Mouse (Mus musculus) heart, embryonic 15.5 days (tissue): Measurements from ENCODE around the gene Trem3. TPM values are rescaled to one million over a fixed set of nuclear protein-coding genes. Genes with fewer than 3 reads are reported as not detected.

Experiments
- ATAC-seq: fragments of 200-750 bp; cut with Nextera tagmentation; replicated peaks from 2 replicates; pipeline ENCODE4 v1.8.0; 2017; ENCODE audit warnings: low read depth, moderate TSS enrichment; ENCODE audit not compliant: insufficient number of reproducible peaks, insufficient read depth, low FRiP score
- H3K27ac ChIP-seq: fragments of 300-500 bp; sonication (generic); 2 replicates; pipeline ENCODE4 v1.5.1; 2015; ENCODE audit warnings: mild to moderate bottlenecking, inconsistent platforms
- H3K27me3 ChIP-seq: fragments of 300-500 bp; sonication (generic); 2 replicates; pipeline ENCODE4 v1.6.1; 2015; ENCODE audit warnings: inconsistent platforms
- H3K36me3 ChIP-seq: fragments of 300-500 bp; sonication (generic); 2 replicates; pipeline ENCODE4 v1.6.1; 2015; ENCODE audit warnings: mild to moderate bottlenecking, inconsistent platforms
- H3K4me1 ChIP-seq: fragments of 300-500 bp; sonication (generic); replicated peaks from 2 replicates; pipeline ENCODE4 v1.6.1; 2015; ENCODE audit warnings: inconsistent platforms
- H3K4me2 ChIP-seq: fragments of 300-500 bp; sonication (generic); 2 replicates; pipeline ENCODE4 v1.6.1; 2015; ENCODE audit warnings: inconsistent platforms, mild to moderate bottlenecking, moderate library complexity
- H3K4me3 ChIP-seq: fragments of 300-500 bp; sonication (generic); 2 replicates; pipeline ENCODE4 v1.5.1; 2015; ENCODE audit warnings: mild to moderate bottlenecking, inconsistent platforms
- H3K9ac ChIP-seq: fragments of 300-500 bp; sonication (generic); 2 replicates; pipeline ENCODE4 v1.6.1; 2015; ENCODE audit warnings: mild to moderate bottlenecking, inconsistent platforms
- H3K9me3 ChIP-seq: fragments of 300-500 bp; sonication (generic); replicated peaks from 2 replicates; pipeline ENCODE4 v1.6.1; 2016; ENCODE audit warnings: inconsistent platforms
- WGBS: fragments of 180-500 bp; shearing (Covaris S2); methylation state at CpG from one replicate; pipeline ENCODE4 v1.1.7; 2015; ENCODE audit warnings: mixed read lengths; 5-methylcytosine and 5-hydroxymethylcytosine counted together
- polyA plus RNA-seq: library from polyadenylated mRNA; unstranded; fragments of >200 nt; fragmentation: Nextera tagmentation; extraction: Ambion mirVana; gene quantifications from 2 replicates; pipeline ENCODE4 v1.2.1, GENCODE M21; 2015

Gene Trem3
- polyA plus RNA-seq, 1 experiment from 2014 or later: 0.13 TPM

GRCm38 (mm10) chr17:48249501-48249900 lies 1.9 kb downstream of the Trem3 start:
- no peak overlapping the region for H3K4me3 ChIP-seq
- no peak for ATAC-seq
- H3K36me3 ChIP-seq: no peaks in the 10 kb centered on the region
- no peaks in the 10 kb centered on the region for H3K27me3 ChIP-seq
- no peaks in the 10 kb centered on the region for H3K4me1 ChIP-seq
- 69% methylated on average over 11 of the region's 11 CpGs for WGBS
- no peak overlapping the region for H3K9ac ChIP-seq
- H3K4me2 ChIP-seq: no peak overlapping the region
- no peaks in the 10 kb centered on the region for H3K9me3 ChIP-seq
- no peak overlapping the region for H3K27ac ChIP-seq

DNA sequence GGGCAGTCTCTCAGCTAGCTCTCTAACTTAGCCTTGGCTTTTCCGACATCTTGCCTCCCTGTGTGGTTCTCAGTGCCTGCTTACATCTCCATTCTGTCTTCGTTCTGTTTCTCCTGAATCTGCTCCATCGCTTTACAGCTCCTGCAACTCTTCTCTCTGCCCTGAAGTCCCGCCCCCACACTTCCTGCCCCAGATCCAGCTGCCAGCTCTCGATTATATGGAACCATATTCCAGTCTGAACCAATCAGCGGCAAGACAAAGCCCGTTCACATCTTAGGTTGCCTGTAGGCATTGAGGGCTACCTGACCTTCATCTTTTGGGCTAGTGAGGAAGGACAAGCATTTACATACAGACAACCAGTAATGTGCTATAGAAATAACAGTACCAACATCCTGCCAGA lies 3.1 kb downstream of the Trem3 start:
- Histone ChIP-seq H3K36me3 (no peaks in the 10 kb centered on the region), H3K9ac (no peak overlapping the region), H3K27ac (no peak overlapping the region), H3K4me1 (no peaks in the 10 kb centered on the region), H3K9me3 (no peaks in the 10 kb centered on the region), H3K27me3 (no peaks in the 10 kb centered on the region), H3K4me3 (no peak overlapping the region), H3K4me2 (no peak overlapping the region)
- WGBS: 83% methylated on average over 7 of the region's 7 CpGs
- no peak for ATAC-seq

DNA sequence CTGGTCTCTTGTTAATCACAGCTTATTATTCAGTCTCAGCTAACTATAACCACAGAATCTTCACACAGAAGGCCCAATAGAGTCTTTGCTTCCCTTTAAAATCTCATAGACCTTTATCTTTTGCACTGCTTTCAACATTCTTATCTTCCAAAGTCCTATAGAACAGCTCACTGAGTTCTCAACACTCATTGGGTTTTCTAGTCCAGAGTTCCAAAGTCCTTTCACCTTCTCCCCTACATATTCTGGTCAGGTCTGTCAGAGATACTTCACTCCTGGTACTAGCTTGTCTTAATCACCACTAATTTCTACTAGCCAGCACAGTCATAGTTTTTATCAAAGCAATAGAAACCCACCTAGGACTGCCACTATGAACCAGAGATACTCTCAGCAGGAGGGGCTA lies 9.0 kb downstream of the Trem3 start:
- Histone ChIP-seq H3K36me3 (no peaks in the 10 kb centered on the region), H3K9ac (no peak overlapping the region), H3K9me3 (peaks cover 10% of the 10 kb centered on the region; the same call in 1 of the 2 replicates), H3K4me3 (no peak overlapping the region), H3K27ac (no peak overlapping the region), H3K27me3 (no peaks in the 10 kb centered on the region), H3K4me2 (no peak overlapping the region), H3K4me1 (no peaks in the 10 kb centered on the region)
- no peak for ATAC-seq

- no peak for ATAC-seq
- no peaks in the 10 kb centered on the region for H3K4me1 ChIP-seq
Measured at GRCm38 (mm10) chr17:48261868-48262267, 14.3 kb downstream of the Trem3 start.

GRCm38 (mm10) chr17:48263741-48264362 lies 16.3 kb downstream of the Trem3 start, which contains the start of gene Treml4:
Treml4 (plus strand) TSS chr17:48264295.
- Histone ChIP-seq H3K36me3 (no peaks in the 10 kb centered on the region), H3K4me1 (no peaks in the 10 kb centered on the region), H3K9me3 (peaks cover 10% of the 10 kb centered on the region; the same call in 1 of the 2 replicates), H3K27ac (no peak within 1 kb of the TSS), H3K4me3 (no peak within 1 kb of the TSS), H3K27me3 (no peaks in the 10 kb centered on the region), H3K4me2 (no peak within 1 kb of the TSS), H3K9ac (no peak within 1 kb of the TSS)
- no peak for ATAC-seq
- 84% methylated on average over 3 of the region's 3 CpGs for WGBS

More at GRCm38 (mm10) chr17:48261868-48262267, 14.3 kb downstream of the Trem3 start:
- no peaks in the 10 kb centered on the region for H3K27me3 ChIP-seq
- no peak overlapping the region for H3K4me3 ChIP-seq
- peaks cover 10% of the 10 kb centered on the region; the same call in 1 of the 2 replicates for H3K9me3 ChIP-seq
- 59% methylated on average over 2 of the region's 2 CpGs for WGBS
- H3K36me3 ChIP-seq: no peaks in the 10 kb centered on the region
- no peak overlapping the region for H3K4me2 ChIP-seq
- no peak overlapping the region for H3K9ac ChIP-seq
- no peak overlapping the region for H3K27ac ChIP-seq

- Histone ChIP-seq H3K4me1 (no peaks in the 10 kb centered on the region), H3K27ac (no peak overlapping the region), H3K4me2 (no peak overlapping the region), H3K4me3 (no peak overlapping the region), H3K36me3 (no peaks in the 10 kb centered on the region), H3K9me3 (peaks cover 2% of the 10 kb centered on the region; the same call in 1 of the 2 replicates), H3K9ac (no peak overlapping the region), H3K27me3 (no peaks in the 10 kb centered on the region)
- 81% methylated on average over 7 of the region's 7 CpGs for WGBS
- no peak; the same call in 1 of the 2 replicates for ATAC-seq
Measured at GRCm38 (mm10) chr17:48264662-48265061, 17.1 kb downstream of the Trem3 start.

DNA sequence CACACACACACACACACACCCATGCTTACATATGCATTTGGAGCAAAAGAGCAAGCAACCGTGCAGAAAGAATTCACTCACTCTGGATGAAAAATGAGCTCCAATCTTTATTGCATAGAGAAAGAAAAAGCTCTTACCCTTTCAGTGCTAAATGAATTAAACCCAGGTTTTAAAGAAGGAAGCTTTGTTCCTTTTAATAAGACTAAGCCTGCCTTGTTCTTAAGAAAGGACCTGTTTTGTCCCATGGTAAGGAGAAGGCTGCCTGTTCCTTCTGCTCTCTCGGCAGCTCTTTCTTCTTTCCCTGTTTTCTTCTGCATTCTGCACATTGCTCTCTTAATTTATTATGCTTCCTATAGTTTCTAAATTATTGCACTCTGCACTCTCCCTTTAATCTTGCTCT lies 18.6 kb downstream of the Trem3 start:
- no peaks in the 10 kb centered on the region for H3K27me3 ChIP-seq
- no peak for ATAC-seq
- no peaks in the 10 kb centered on the region for H3K4me1 ChIP-seq
- no peak overlapping the region for H3K4me3 ChIP-seq
- no peak overlapping the region for H3K9ac ChIP-seq
- H3K36me3 ChIP-seq: no peaks in the 10 kb centered on the region
- WGBS: 53% methylated on average over 2 of the region's 2 CpGs
- H3K4me2 ChIP-seq: no peak overlapping the region
- H3K9me3 ChIP-seq: no peaks in the 10 kb centered on the region
- no peak overlapping the region for H3K27ac ChIP-seq

DNA sequence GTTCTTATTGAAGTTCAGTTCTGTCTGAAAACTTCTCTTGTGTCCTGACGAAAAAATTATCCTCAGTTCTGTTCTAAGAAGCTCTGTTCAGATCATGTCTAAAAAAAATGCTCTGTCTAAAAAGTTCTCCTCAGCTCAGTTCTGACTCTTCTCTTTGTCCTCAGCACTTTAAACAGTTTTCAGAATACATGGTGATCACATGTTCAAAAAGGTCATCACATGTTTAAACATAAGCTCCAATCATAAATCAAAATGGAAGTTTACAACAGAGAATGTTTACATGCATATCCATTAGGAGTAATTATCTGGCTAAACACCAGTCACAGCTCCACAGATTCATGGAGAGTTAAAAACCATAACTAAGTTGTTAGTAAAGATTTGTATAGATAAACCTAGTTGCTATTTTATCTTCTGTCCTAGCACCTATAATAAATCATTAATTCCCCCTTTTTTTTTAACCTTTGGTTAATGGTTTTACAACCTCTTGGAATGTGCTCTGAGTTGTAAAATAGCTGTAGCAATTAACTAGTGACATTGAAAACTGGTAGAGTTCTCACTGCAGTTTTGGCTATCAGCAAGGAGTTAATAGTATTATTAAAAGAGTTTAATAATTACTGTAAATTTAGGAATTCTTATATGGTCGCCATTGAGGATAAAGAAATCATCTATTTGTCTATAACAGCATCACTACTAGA lies 19.2 kb downstream of the Trem3 start:
- H3K9ac ChIP-seq: no peak overlapping the region
- ATAC-seq: no peak
- H3K4me2 ChIP-seq: no peak overlapping the region
- 35% methylated on average over 2 of the region's 2 CpGs for WGBS
- H3K4me1 ChIP-seq: no peaks in the 10 kb centered on the region
- H3K4me3 ChIP-seq: no peak overlapping the region
- H3K36me3 ChIP-seq: no peaks in the 10 kb centered on the region
- no peaks in the 10 kb centered on the region for H3K9me3 ChIP-seq
- no peaks in the 10 kb centered on the region for H3K27me3 ChIP-seq
- H3K27ac ChIP-seq: no peak overlapping the region

GRCm38 (mm10) chr17:48267591-48267990 lies 20.0 kb downstream of the Trem3 start:
- Histone ChIP-seq H3K27me3 (no peaks in the 10 kb centered on the region), H3K27ac (no peak overlapping the region), H3K4me2 (no peak overlapping the region), H3K4me3 (no peak overlapping the region), H3K9ac (no peak overlapping the region), H3K9me3 (no peaks in the 10 kb centered on the region), H3K36me3 (no peaks in the 10 kb centered on the region), H3K4me1 (no peaks in the 10 kb centered on the region)
- no peak for ATAC-seq
- 100% methylated on average over 1 of the region's 1 CpGs for WGBS

GRCm38 (mm10) chr17:48268276-48268675 lies 20.7 kb downstream of the Trem3 start:
- Histone ChIP-seq H3K9me3 (no peaks in the 10 kb centered on the region), H3K36me3 (no peaks in the 10 kb centered on the region), H3K9ac (no peak overlapping the region), H3K27ac (no peak overlapping the region), H3K4me2 (no peak overlapping the region), H3K4me1 (no peaks in the 10 kb centered on the region), H3K27me3 (no peaks in the 10 kb centered on the region), H3K4me3 (no peak overlapping the region)
- ATAC-seq: no peak

DNA sequence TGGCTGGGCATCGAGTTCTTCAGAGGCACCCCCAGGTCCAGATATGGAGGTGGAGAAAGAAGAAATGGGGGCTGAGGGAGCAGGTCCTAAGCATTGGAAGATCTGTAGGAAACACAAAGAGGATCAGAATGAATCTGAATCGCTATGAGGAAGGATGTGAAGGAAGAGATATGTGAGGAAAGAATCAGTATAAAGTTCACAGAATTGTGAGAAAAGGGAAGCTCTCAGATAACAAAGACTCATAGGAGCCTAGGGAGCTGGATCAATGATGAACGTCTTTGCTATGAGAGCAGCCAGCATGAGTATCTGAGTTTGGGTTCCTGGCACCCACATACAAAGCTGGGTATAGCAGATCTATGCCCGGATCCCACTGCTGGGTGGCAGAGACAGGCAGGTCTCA lies 22.3 kb downstream of the Trem3 start:
- H3K4me2 ChIP-seq: no peak overlapping the region
- H3K9me3 ChIP-seq: no peaks in the 10 kb centered on the region
- H3K4me1 ChIP-seq: no peaks in the 10 kb centered on the region
- no peak overlapping the region for H3K27ac ChIP-seq
- H3K4me3 ChIP-seq: no peak overlapping the region
- WGBS: 64% methylated on average over 4 of the region's 4 CpGs
- H3K9ac ChIP-seq: no peak overlapping the region
- no peaks in the 10 kb centered on the region for H3K27me3 ChIP-seq
- no peaks in the 10 kb centered on the region for H3K36me3 ChIP-seq
- no peak for ATAC-seq

GRCm38 (mm10) chr17:48272158-48272557 lies 24.6 kb downstream of the Trem3 start:
- Histone ChIP-seq H3K27ac (no peak overlapping the region), H3K36me3 (no peaks in the 10 kb centered on the region), H3K4me1 (no peaks in the 10 kb centered on the region), H3K9ac (no peak overlapping the region), H3K4me3 (no peak overlapping the region), H3K9me3 (no peaks in the 10 kb centered on the region), H3K27me3 (no peaks in the 10 kb centered on the region), H3K4me2 (no peak overlapping the region)
- WGBS: 40% methylated on average over 5 of the region's 5 CpGs
- no peak for ATAC-seq
